Mouse (Mus musculus): Measurements from ENCODE around the gene Tob1. TPM values are rescaled to one million over a fixed set of nuclear protein-coding genes. Genes with fewer than 3 reads are reported as not detected.

The Tob1 gene
- polyA plus RNA-seq, 1 experiment = 180 TPM

GRCm38 (mm10) chr11:94208811-94209675 is 2.2 kb upstream of the Tob1 start:
- Histone ChIP-seq H3K27ac (ENCODE audit: insufficient read depth, low read depth, low read length) (peak overlapping the region; percentile 28; the same call in 1 of the 2 replicates), H3K27me3 (ENCODE audit: control insufficient read depth, insufficient read depth, low read length) (no peaks in the 10 kb centered on the region), H3K4me3 (ENCODE audit: low read depth, low read length) (no peak overlapping the region), H3K4me1 (ENCODE audit: control insufficient read depth, insufficient read depth, insufficient read length, low read length) (peaks cover 2% of the 10 kb centered on the region; the same call in 1 of the 2 replicates), H3K36me3 (ENCODE audit: control insufficient read depth, insufficient read depth, low read length) (peaks cover 8% of the 10 kb centered on the region)
- TF ChIP-seq POLR2A (IDR thresholded peaks at IDR 0.05; ENCODE audit: low read depth, low read length) = no peak
- TF ChIP-seq CTCF (IDR thresholded peaks at IDR 0.05; ENCODE audit: extremely low read depth, insufficient read length, insufficient replicate concordance, low read depth, low read length) = no peak
- 42% methylated on average over 8 of the region's 8 CpGs for WGBS

- H3K4me1 ChIP-seq (ENCODE audit: control insufficient read depth, insufficient read depth, insufficient read length, low read length) = peaks cover 2% of the 10 kb centered on the region; the same call in 1 of the 2 replicates
- peak overlapping the region; percentile 95 for H3K27ac ChIP-seq (ENCODE audit: insufficient read depth, low read depth, low read length)
- WGBS = 3% methylated on average over 14 of the region's 14 CpGs
- no peaks in the 10 kb centered on the region for H3K27me3 ChIP-seq (ENCODE audit: control insufficient read depth, insufficient read depth, low read length)
- H3K36me3 ChIP-seq (ENCODE audit: control insufficient read depth, insufficient read depth, low read length) = peaks cover 14% of the 10 kb centered on the region
- peak overlapping the region; percentile 58 for H3K4me3 ChIP-seq (ENCODE audit: low read depth, low read length)
- TF ChIP-seq CTCF (IDR thresholded peaks at IDR 0.05; ENCODE audit: extremely low read depth, insufficient read length, insufficient replicate concordance, low read depth, low read length) (no peak), POLR2A (IDR thresholded peaks at IDR 0.05; ENCODE audit: low read depth, low read length) (no peak; the same call in 1 of the 2 replicates)
These were observed 1.5 kb upstream of the Tob1 start for GRCm38 (mm10) chr11:94209695-94210131.

GRCm38 (mm10) chr11:94210191-94211086 is 815 bp upstream of the Tob1 start:
- Histone ChIP-seq H3K27ac (ENCODE audit: insufficient read depth, low read depth, low read length) (peak overlapping the region; percentile 98), H3K36me3 (ENCODE audit: control insufficient read depth, insufficient read depth, low read length) (peaks cover 15% of the 10 kb centered on the region), H3K27me3 (ENCODE audit: control insufficient read depth, insufficient read depth, low read length) (no peaks in the 10 kb centered on the region), H3K4me1 (ENCODE audit: control insufficient read depth, insufficient read depth, insufficient read length, low read length) (peaks cover 2% of the 10 kb centered on the region; the same call in 1 of the 2 replicates), H3K4me3 (ENCODE audit: low read depth, low read length) (peak overlapping the region; percentile 72)
- WGBS = under 1% methylated on average over 53 of the region's 56 CpGs
- TF ChIP-seq POLR2A (IDR thresholded peaks at IDR 0.05; ENCODE audit: low read depth, low read length) (peak; percentile 78), CTCF (IDR thresholded peaks at IDR 0.05; ENCODE audit: extremely low read depth, insufficient read length, insufficient replicate concordance, low read depth, low read length) (no peak)

- 2% methylated on average over 59 of the region's 61 CpGs for WGBS
- TF ChIP-seq POLR2A (IDR thresholded peaks at IDR 0.05; ENCODE audit: low read depth, low read length) (no peak), CTCF (IDR thresholded peaks at IDR 0.05; ENCODE audit: extremely low read depth, insufficient read length, insufficient replicate concordance, low read depth, low read length) (no peak)
These were observed 616 bp downstream of the Tob1 start for GRCm38 (mm10) chr11:94211651-94212488.

GRCm38 (mm10) chr11:94212489-94212836 is 1.2 kb downstream of the Tob1 start:
- Histone ChIP-seq H3K36me3 (ENCODE audit: control insufficient read depth, insufficient read depth, low read length) (peaks cover 18% of the 10 kb centered on the region), H3K4me3 (ENCODE audit: low read depth, low read length) (peak overlapping the region; percentile 78), H3K27me3 (ENCODE audit: control insufficient read depth, insufficient read depth, low read length) (no peaks in the 10 kb centered on the region), H3K4me1 (ENCODE audit: control insufficient read depth, insufficient read depth, insufficient read length, low read length) (peaks cover 2% of the 10 kb centered on the region; the same call in 1 of the 2 replicates), H3K27ac (ENCODE audit: insufficient read depth, low read depth, low read length) (peak overlapping the region; percentile 85)
- 6% methylated on average over 7 of the region's 7 CpGs for WGBS
- TF ChIP-seq CTCF (IDR thresholded peaks at IDR 0.05; ENCODE audit: extremely low read depth, insufficient read length, insufficient replicate concordance, low read depth, low read length) (no peak), POLR2A (IDR thresholded peaks at IDR 0.05; ENCODE audit: low read depth, low read length) (no peak)

More at GRCm38 (mm10) chr11:94211651-94212488, 616 bp downstream of the Tob1 start:
- Histone ChIP-seq H3K4me1 (ENCODE audit: control insufficient read depth, insufficient read depth, insufficient read length, low read length) (peaks cover 2% of the 10 kb centered on the region; the same call in 1 of the 2 replicates), H3K4me3 (ENCODE audit: low read depth, low read length) (peak overlapping the region; percentile 78), H3K27ac (ENCODE audit: insufficient read depth, low read depth, low read length) (peak overlapping the region; percentile 85), H3K36me3 (ENCODE audit: control insufficient read depth, insufficient read depth, low read length) (peaks cover 18% of the 10 kb centered on the region), H3K27me3 (ENCODE audit: control insufficient read depth, insufficient read depth, low read length) (no peaks in the 10 kb centered on the region)

DNA sequence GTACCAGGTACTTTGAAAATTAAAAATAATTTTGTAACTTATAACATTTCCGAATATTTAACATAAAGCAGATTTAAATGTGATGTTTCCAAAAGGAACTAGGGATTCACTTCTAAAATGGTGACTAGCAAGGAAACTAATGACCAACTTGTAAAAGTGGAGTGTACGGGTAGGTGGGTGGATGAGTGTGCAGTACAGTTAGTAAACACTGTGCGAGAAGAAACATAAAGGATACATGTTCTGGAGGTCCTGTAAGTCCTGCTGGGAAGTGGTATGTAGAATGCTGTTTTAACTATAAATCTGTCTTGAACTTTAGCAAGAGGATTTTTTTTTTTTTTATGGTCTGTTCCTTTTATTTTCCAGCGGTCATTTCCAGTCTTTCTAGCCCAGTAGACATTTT is 1.7 kb downstream of the Tob1 start:
- no peak for TF ChIP-seq CTCF (IDR thresholded peaks at IDR 0.05; ENCODE audit: extremely low read depth, insufficient read length, insufficient replicate concordance, low read depth, low read length)
- TF ChIP-seq POLR2A (IDR thresholded peaks at IDR 0.05; ENCODE audit: low read depth, low read length) = no peak
- H3K36me3 ChIP-seq (ENCODE audit: control insufficient read depth, insufficient read depth, low read length) = peaks cover 18% of the 10 kb centered on the region
- H3K4me1 ChIP-seq (ENCODE audit: control insufficient read depth, insufficient read depth, insufficient read length, low read length) = peaks cover 2% of the 10 kb centered on the region; the same call in 1 of the 2 replicates
- no peak overlapping the region for H3K4me3 ChIP-seq (ENCODE audit: low read depth, low read length)
- H3K27ac ChIP-seq (ENCODE audit: insufficient read depth, low read depth, low read length) = no peak overlapping the region
- H3K27me3 ChIP-seq (ENCODE audit: control insufficient read depth, insufficient read depth, low read length) = no peaks in the 10 kb centered on the region
- WGBS = 46% methylated on average over 4 of the region's 4 CpGs
